Mouse (Mus musculus): ENCODE data around the gene Bin2. TPM values are rescaled to one million over a fixed set of nuclear protein-coding genes. Genes with fewer than 3 reads are reported as not detected.
"Not testable (repeated sequence)": the region's sequence is repeated elsewhere in the genome, so short reads cannot be mapped to it uniquely, and the experiment has no call there.

Gene Bin2
- total and polyA plus RNA-seq, 2 experiments from 2014 or later: 0.42 to 0.68 TPM

DNA sequence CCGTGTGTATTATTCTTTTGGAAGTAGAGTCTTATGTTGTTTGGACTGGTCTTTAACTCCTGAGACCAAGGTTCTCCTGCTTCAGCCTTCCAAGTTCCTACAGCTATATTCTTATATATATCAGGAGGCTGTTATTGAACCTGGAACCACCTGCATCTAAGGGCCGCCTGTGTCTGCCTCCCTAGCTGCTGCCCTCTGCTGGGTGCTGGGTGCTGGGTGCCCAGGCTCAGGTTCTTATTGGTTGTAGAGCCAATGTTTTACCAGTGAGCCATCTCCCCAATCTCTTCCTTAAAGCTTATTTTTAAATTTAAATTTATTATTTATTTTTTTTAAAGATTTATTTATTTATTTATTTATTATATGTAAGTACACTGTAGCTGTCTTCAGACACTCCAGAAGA lies 56.9 kb downstream of the Bin2 start:
- DNase-seq (ENCODE audit: low spot score) (peak; percentile 15), ATAC-seq (ENCODE audit: insufficient read depth, low read depth) (no peak)
- Histone ChIP-seq H3K4me2 (ENCODE audit: low read depth, low read length) (no peak overlapping the region), H3K27ac (ENCODE audit: low read depth) (no peak overlapping the region), H3K27me3 (ENCODE audit: control insufficient read depth, insufficient read depth, low read length) (0 out of 2 replicates have a peak, but pooled peaks cover 3% of the 10 kb centered on the region), H3K4me1 (ENCODE audit: control insufficient read depth, insufficient read depth) (peaks cover 8% of the 10 kb centered on the region; the same call in 1 of the 2 replicates), H3K9me3 (replicated peaks; ENCODE audit: control insufficient read depth, low read length) (no peaks in the 10 kb centered on the region), H3K36me3 (replicated peaks; ENCODE audit: control insufficient read depth, insufficient read depth, low read length) (peaks cover 1% of the 10 kb centered on the region), H3K9ac (replicated peaks; ENCODE audit: low read depth, low read length) (no peak overlapping the region), H3K4me3 (ENCODE audit: low read depth, low read length) (no peak overlapping the region)
- peak; percentile 37 for TF ChIP-seq CTCF (IDR thresholded peaks at IDR 0.05; ENCODE audit: low read depth)
- TF ChIP-seq EP300 (IDR thresholded peaks at IDR 0.05; ENCODE audit: low read depth): no peak
- WGBS: 60% methylated on average over 2 of the region's 2 CpGs

DNA sequence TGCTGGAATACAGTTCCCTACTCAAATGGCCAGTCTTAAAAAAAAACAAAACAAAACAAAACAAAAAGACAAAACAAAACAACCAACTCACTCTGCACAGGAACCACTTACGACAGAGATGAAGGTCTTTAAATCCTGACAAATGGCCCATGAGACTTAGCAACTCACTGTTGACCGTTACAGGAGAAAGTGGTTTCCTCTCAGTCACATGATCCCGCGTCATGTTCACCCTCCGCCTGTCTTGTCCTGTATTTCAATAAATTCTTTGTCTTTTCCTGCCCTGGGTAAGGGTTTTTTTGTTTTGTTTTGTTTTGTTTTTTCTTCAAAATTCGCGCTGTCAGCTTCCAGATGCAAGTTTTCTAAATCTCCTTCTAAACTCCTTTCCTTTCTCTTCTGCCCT lies 57.4 kb downstream of the Bin2 start:
- WGBS: 77% methylated on average over 7 of the region's 7 CpGs
- no peak for ATAC-seq (ENCODE audit: insufficient read depth, low read depth)
- H3K27ac ChIP-seq (ENCODE audit: low read depth): no peak overlapping the region
- no peak for DNase-seq (ENCODE audit: low spot score)
- H3K9ac ChIP-seq (replicated peaks; ENCODE audit: low read depth, low read length): no peak overlapping the region
- H3K36me3 ChIP-seq (replicated peaks; ENCODE audit: control insufficient read depth, insufficient read depth, low read length): no peaks in the 10 kb centered on the region
- no peak overlapping the region for H3K4me3 ChIP-seq (ENCODE audit: low read depth, low read length)
- TF ChIP-seq EP300 (IDR thresholded peaks at IDR 0.05; ENCODE audit: low read depth) (no peak), CTCF (IDR thresholded peaks at IDR 0.05; ENCODE audit: low read depth) (no peak)
- H3K4me2 ChIP-seq (ENCODE audit: low read depth, low read length): no peak overlapping the region
- 0 out of 2 replicates have a peak, but pooled peaks cover 3% of the 10 kb centered on the region for H3K27me3 ChIP-seq (ENCODE audit: control insufficient read depth, insufficient read depth, low read length)
- no peaks in the 10 kb centered on the region for H3K9me3 ChIP-seq (replicated peaks; ENCODE audit: control insufficient read depth, low read length)
- peaks cover 8% of the 10 kb centered on the region; the same call in 1 of the 2 replicates for H3K4me1 ChIP-seq (ENCODE audit: control insufficient read depth, insufficient read depth)

DNA sequence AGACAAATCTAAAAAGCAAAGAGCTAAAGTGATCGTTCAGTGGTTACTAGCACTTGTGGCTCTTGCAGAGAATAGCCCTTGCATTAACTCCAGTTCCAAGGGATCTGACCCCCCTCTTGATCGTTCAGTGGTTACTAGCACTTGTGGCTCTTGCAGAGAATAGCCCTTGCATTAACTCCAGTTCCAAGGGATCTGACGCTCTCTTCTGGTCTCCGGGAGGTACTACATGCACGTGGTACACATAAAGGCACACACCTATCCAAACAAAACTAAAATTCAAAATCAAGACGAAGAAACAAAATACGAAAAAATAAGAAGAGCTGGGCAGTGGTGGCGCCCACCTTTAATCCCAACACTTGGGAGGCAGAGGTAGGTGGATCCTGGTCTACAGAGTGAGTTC lies 62.7 kb downstream of the Bin2 start:
- not testable (repeated sequence) for H3K4me2 ChIP-seq (ENCODE audit: low read depth, low read length); H3K9me3 ChIP-seq (replicated peaks; ENCODE audit: control insufficient read depth, low read length); H3K27ac ChIP-seq (ENCODE audit: low read depth); H3K36me3 ChIP-seq (replicated peaks; ENCODE audit: control insufficient read depth, insufficient read depth, low read length); H3K4me1 ChIP-seq (ENCODE audit: control insufficient read depth, insufficient read depth); DNase-seq (ENCODE audit: low spot score); H3K4me3 ChIP-seq (ENCODE audit: low read depth, low read length); ATAC-seq (ENCODE audit: insufficient read depth, low read depth); H3K9ac ChIP-seq (replicated peaks; ENCODE audit: low read depth, low read length); H3K27me3 ChIP-seq (ENCODE audit: control insufficient read depth, insufficient read depth, low read length)
- 0 out of 2 replicates have a peak, but pooled peaks have one; percentile 18 for TF ChIP-seq CTCF (IDR thresholded peaks at IDR 0.05; ENCODE audit: low read depth)
- WGBS: 88% methylated on average over 8 of the region's 8 CpGs

DNA sequence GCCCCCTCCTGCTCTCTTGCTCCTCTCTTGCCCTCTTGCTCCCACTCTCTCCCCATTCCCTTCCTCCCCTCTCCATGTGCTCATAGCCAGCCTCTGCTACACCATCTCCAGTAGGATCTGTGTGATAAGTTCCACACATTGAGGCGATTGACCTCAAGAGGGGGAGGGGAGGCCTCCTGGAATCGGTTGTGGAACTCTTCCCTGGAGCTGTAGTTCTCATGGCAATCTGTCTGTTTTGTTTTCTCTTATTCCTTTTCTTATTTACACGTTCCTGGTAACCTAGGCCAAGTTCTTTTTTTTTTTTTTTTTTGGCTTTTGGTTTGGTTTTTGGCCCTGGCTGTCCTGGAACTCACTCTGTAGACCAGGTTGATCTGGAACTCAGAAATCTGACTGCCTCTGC lies 67.7 kb downstream of the Bin2 start:
- H3K4me1 ChIP-seq (ENCODE audit: control insufficient read depth, insufficient read depth): peaks cover 9% of the 10 kb centered on the region
- H3K4me3 ChIP-seq (ENCODE audit: low read depth, low read length): no peak overlapping the region
- 54% methylated on average over 3 of the region's 3 CpGs for WGBS
- TF ChIP-seq CTCF (IDR thresholded peaks at IDR 0.05; ENCODE audit: low read depth): no peak
- no peak for TF ChIP-seq EP300 (IDR thresholded peaks at IDR 0.05; ENCODE audit: low read depth)
- no peaks in the 10 kb centered on the region for H3K27me3 ChIP-seq (ENCODE audit: control insufficient read depth, insufficient read depth, low read length)
- no peak overlapping the region for H3K27ac ChIP-seq (ENCODE audit: low read depth)
- H3K9ac ChIP-seq (replicated peaks; ENCODE audit: low read depth, low read length): no peak overlapping the region
- DNase-seq (ENCODE audit: low spot score): no peak
- no peak overlapping the region for H3K4me2 ChIP-seq (ENCODE audit: low read depth, low read length)
- ATAC-seq (ENCODE audit: insufficient read depth, low read depth): no peak
- no peaks in the 10 kb centered on the region for H3K36me3 ChIP-seq (replicated peaks; ENCODE audit: control insufficient read depth, insufficient read depth, low read length)
- H3K9me3 ChIP-seq (replicated peaks; ENCODE audit: control insufficient read depth, low read length): no peaks in the 10 kb centered on the region

DNA sequence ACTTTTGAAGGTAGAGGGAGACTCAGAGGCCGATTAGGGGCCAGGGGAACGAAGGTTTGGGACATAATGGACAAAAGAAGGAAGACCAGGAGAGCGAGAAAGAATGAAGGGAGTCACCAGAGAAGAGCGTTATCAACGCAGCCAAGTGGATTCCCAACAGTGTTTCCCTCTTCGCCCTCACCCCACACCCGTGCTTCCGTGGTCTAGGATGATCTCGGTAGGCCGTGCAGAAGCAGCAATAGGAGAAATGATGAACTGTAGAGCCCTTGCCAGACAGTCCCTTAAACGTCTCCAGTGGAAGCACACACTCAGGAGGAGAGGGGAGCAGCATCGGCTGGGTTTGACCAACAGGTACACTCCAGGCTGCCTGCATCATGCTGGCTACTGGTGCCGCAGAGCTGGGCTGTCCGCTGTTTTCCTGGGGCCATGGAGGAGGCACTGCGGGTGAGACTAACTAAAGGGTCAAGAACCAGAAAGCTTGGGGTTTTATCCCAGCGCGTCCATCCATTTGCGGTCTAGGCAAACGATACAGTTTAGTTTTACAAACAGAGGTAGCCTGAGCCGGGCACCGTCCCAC lies 68.6 kb downstream of the Bin2 start:
- Histone ChIP-seq H3K27me3 (ENCODE audit: control insufficient read depth, insufficient read depth, low read length) (no peaks in the 10 kb centered on the region), H3K36me3 (replicated peaks; ENCODE audit: control insufficient read depth, insufficient read depth, low read length) (no peaks in the 10 kb centered on the region), H3K9me3 (replicated peaks; ENCODE audit: control insufficient read depth, low read length) (no peaks in the 10 kb centered on the region), H3K4me1 (ENCODE audit: control insufficient read depth, insufficient read depth) (peaks cover 9% of the 10 kb centered on the region), H3K4me3 (ENCODE audit: low read depth, low read length) (peak overlapping the region; percentile 99), H3K27ac (ENCODE audit: low read depth) (no peak overlapping the region), H3K9ac (replicated peaks; ENCODE audit: low read depth, low read length) (peak overlapping the region; percentile 98; the same call in 1 of the 2 replicates), H3K4me2 (ENCODE audit: low read depth, low read length) (peak overlapping the region; percentile 89)
- WGBS: 38% methylated on average over 21 of the region's 21 CpGs
- TF ChIP-seq CTCF (IDR thresholded peaks at IDR 0.05; ENCODE audit: low read depth): no peak
- TF ChIP-seq EP300 (IDR thresholded peaks at IDR 0.05; ENCODE audit: low read depth): no peak
- DNase-seq (ENCODE audit: low spot score) (no peak), ATAC-seq (ENCODE audit: insufficient read depth, low read depth) (no peak)
